Mouse (Mus musculus) yolk sac, embryonic 10.5 days (tissue): Measurements from ENCODE around the gene Atxn7l1.

Experiments
- DNase-seq: peaks from one replicate; pipeline ENCODE4 v3.0.0-alpha.2; 2017; ENCODE audit warnings: low spot score

Gene Atxn7l1

DNA sequence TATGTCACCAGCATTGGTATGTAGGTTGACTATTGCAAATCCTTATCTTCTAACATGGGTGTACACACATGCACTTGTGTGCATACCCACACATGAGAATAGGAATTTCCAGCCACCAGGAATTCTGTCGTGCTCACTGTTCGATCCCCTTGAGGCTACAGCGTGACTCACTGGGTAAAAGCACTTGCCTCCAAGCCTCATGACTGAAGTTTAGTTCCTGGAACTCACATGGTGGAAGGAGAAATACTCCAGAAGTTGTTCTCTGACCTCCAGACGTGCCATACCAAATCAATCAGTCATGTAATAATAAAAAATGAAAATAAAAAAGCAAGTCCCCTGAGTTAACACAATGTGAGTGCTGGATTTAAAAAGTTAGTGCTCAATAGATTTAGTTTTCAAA, 87.8 kb downstream of the Atxn7l1 start:
- no peak for DNase-seq

DNA sequence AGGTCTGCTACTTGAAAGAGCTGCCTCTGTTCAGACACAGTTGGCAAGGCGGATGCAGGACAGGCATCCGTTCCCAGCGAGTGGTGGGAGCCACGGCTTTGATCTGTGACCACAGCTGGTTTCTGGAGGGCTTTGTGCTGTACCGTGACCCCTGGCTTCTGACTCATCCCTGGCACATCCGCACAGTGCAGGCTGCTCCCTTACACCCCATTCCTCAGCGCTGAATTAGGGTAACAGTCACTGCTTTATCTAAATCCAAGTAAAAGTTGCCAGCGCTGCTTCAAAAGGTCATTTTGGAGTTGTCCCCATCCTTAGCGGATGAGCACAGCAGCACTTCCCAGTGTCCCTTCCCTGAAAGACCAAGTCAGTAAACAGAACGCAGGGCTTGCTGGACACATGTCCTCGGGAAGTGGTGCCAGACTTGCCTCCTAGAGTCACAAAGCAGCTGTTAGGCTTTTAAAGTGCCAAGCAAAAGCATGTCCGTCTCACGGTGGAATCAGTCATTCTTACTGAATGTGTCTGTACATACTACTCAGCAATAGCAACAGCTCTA, 88.4 kb downstream of the Atxn7l1 start:
- no peak for DNase-seq

DNA sequence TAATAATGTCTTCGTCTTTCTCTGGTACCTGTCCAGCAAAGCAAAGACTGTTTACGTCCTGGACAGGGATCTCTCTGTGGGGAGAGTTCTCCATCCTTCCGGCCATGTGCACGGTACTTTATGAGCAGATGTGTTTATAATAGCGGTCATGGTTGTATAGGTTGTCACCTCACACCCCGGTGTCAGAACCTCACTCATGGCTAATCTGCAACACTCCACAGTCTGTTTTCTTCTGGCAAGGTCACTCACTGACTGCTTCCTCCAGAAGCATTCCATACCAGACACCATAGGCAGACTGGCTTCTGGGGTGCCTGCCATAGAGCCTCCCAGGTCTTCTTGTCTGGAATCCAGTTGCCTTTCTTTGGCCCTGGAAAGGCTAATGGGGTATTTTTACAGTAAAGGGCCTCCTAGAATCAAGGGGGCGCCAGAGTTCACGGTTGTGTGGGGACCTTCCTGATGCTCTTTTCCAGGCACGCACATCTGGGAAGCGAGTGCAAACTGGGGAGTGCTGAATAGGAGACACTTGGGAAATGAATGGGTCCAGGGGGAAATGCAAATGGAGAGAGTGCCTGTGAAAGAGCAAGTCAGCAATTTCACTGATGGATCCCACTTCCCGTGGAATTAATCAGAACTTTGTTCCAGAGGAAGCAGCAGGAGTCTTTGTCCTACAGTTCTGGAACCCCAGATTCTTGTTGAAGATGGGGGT, 89.0 kb downstream of the Atxn7l1 start:
- DNase-seq = no peak

DNA sequence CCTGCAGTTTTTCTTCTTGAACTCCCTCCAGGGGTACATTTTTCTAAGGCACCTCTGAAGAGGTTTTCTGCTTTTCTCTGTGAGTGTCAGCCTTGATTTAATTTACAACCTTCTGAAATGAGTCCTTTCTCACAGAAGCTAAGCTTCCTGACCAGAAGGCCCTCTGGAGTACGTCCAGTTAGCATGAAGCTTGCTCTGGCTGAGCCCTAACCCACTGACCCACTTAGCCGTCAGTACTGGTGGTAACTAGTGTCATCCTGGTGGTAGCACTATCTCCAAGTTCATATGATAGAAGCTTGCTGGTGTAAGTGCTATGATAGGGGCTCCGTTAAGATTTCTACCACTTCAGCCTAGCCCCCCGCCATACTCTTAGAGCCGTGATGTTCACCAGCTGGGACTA, 89.6 kb downstream of the Atxn7l1 start:
- no peak for DNase-seq

DNA sequence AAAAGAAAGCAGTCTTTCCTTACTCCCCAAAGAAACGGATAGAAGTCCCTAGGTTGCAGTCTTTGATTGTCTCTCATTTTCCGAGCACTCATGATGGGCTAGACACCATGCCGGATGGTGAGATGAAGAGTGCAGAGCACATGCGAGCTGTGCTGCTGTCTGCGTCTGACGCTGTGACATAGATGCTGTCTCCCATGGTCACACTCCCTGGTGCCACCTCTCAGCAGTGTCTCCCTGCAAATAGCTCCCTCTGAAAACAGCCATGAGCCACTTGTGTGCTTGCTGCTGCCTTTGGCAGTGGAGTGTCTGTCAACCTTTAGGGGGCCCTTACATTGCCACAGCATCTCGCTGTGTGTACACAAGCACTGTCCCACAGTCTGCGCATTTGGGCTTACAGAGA, 95.2 kb downstream of the Atxn7l1 start:
- DNase-seq = no peak

DNA sequence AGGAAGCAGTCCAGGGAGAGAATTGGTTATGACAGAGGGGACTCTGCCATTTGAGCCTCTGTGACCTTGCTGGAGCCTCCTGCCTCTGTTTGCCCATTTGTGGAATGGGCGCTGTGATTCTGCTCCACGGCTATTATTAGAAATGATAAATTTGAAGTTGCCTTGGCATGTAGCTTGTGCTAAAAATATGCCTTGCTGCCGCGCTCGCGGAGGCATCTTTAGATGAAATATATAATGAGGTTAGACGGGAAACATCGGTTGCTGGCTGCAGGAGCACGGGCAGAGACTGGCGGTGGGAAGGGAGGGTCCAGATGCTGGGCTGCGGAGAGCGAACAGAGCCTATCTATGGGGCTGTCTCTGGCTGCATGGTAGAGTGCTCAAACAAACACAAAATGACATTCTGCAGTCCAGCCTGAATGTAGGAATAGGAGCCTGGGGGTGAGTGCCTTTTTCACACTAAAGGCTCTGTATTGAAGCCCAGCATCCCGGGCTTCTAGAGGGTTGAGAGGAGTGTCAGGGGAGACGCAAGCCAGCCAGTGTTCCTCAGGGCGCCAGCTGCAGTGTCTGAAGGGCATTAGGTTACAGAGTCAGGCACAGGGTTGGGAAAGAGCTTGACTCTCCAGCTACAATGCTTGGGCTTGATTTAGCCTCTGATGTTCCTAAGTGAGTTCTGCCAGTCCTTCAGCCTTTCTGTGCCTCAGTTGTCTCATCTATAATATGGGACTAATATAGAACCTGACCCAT, 96.8 kb downstream of the Atxn7l1 start:
- no peak for DNase-seq

DNA sequence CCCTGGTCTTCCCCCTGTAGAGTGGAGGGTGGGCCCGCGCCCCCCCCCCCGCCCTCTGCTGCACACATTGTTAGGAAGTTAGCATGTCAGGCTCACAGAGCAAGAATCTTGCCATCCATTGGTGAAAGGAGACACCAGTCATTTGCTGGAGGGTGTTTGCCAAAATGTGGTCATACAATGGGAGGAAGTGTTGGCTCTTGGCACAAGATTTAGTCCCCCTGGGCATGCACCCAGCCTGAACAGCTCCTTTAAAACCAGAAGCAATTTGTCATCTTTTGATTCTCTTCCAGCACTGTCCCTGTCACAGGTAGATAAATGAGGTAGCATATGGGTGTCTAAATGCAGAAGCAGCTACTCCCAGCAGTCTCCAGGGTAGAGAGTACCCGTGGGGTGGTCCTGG, 98.0 kb downstream of the Atxn7l1 start:
- no peak for DNase-seq

DNA sequence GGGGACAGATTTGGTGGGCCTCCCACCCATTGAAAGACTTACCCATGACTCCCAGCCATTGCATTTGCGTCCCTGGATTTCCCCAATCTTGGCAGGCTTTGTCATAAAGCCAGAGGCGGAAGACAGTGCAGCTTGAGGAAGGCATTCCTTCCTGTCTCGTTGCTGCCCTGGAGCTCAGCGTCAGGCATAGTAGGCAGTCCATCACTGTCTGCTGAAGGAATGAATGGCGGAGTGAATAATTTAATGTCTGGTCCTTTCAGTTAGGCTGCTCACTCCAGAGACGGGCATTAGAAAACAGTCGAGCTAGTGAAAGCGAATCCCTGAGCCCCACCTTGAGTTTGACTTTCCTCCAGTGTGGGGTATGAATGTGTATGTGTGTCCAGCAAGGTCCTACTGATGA, 99.4 kb downstream of the Atxn7l1 start:
- no peak for DNase-seq

DNA sequence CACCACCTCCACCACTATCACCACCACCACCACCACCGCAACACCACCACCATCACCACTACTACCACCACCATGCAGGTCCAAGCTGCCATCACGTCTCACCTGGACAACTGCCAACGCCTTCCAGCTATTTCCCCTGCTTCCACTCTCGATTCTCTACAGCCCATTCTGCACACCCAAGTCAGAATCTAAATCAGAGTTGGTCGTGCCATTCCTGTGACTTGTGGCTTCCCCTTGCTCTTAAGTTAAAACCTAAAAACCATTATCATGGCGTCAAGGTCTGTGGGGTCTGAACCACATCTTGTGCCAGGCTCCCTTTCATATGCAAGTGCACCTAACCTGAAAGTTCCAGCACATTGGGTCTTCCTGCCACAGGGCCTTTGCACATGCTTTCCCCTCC, 102.7 kb downstream of the Atxn7l1 start:
- DNase-seq = no peak

DNA sequence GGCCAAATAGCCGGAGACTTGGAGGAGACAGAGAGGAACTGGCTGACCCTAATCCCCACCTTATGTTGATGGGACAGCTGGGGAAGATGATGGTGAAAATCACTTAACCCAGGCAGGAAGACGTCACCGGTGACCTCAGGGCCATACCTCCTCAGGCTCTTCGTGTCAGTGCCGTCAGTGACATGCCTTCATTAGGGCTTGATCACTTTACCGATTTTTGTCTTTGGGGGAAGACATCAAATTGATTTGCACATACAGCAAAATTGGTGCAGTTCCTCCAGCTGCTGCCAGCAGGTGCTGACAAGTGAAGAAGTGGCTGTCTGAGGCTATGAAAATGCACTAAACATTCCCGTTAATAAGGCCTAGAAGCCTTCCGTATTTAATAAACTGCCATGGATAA, 103.9 kb downstream of the Atxn7l1 start:
- no peak for DNase-seq

DNA sequence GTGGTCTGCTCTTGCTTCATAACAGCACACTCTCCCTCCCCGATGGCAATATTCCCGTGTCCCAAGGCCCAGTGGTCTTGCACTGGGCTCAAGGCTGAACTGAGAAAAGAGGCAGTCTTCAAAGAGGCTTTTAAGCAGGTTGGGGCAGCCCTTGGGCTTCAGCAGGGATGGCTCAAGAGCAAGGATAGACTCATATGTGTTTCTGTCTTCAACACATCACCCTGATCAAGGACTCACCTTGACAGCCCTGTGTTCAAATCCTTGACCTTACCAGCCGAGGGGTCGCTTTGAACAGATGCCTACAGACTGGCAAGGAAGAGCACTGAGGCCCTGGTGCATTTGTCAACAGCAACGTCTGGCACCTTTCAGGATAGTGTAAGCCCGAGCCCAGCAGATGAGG, 105.1 kb downstream of the Atxn7l1 start:
- no peak for DNase-seq

DNA sequence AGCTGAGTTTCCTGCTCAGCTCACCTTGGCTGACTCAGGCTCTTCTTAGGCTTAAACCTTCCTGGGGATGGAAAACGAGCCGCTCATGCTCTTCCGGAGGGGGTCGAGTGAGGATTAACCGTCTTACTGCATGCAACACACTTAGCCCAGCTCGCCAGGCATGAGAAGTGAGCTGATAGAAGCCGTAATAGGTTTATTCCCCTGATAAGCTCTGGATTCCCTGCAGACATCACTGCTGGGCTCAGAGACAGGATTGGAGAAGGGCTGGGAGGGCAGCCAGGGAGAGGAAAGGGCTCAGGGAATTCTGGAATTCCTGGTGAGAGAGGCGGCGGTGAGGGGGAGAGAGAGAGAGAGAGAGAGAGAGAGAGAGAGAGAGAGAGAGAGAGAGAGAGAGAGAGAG, 105.7 kb downstream of the Atxn7l1 start:
- DNase-seq = no peak

DNA sequence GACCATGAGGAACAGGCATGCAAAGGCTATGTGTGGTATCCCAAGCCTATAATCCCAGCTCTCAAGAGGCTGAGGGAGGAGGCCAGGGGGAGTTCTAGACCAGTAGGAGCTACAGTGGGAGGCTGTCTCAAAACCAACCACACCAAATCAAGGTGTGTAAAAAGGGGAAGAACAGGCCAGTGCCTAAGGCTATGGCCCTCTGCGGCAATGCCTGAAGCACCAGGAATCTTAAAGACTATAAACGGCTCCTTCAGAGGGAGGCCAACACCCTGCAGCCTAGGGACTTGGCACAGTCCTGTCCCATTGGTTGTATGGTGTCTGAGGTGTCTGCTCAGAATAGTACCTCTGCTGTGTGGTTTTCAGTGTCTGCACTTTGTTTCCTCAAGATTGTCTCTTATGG, 107.8 kb downstream of the Atxn7l1 start:
- DNase-seq = no peak

DNA sequence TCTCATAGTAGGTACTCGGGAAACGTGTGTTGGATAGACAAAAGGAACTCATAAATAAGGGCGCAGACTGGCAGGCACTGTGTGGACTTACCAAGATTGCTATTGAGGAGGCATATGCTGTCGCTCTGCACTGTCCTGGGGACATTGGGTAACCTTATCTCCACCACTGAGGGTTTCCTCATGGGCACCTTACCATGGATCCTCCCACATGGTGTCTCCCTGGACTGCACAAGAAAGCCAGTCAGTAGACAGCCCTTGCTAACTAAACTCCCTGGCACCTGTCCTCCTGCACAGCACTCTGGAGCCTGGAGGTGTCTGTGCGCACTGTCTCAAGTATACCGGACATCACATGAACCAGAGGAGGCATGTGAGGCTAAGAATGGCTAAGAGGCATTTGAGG, 108.9 kb downstream of the Atxn7l1 start:
- no peak for DNase-seq

DNA sequence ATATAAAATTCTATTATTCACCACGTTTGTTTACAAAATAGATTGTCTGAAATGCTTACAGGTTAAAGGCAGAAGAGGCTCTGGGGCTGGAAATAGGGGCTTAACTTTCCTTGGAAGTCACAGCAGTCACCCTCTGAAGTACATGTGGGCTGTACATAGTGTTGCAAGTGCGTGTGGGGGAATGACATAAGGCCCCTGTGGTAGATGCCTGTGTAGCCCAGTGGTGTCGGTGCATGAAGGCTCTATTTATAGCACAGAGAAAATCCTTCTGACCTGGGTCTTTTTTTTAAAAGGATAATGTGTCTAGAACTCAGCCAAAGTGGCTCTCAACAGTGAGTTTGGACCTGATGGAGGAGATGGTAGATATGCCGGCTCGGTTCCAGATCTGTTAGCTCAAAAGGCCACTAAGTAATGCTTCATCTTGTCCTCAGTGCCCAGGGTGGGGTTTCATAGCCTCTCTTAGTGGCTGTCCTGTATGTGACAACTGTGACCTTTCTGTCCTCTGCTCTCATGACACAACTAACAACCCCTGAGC, 111.6 kb downstream of the Atxn7l1 start:
- DNase-seq = no peak

DNA sequence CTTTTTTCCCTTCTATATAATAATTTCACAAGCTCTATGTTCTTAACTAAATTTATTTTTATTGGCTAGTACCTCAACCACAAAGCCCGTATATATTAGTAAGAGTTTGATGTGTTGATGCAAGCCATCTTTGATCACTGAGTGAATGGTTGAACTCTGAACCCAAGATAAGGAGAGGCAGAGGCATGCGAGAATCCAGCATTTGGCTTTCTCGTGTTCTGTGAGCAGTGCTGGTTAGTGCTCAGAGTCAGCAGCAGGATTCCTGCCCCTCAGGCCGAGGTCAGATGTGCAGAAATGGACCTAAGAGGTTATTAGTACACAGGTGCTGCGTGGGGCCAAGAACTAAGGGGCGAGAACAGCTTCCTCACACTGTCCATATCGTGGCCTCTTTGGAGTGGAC, 113.1 kb downstream of the Atxn7l1 start:
- DNase-seq = no peak

DNA sequence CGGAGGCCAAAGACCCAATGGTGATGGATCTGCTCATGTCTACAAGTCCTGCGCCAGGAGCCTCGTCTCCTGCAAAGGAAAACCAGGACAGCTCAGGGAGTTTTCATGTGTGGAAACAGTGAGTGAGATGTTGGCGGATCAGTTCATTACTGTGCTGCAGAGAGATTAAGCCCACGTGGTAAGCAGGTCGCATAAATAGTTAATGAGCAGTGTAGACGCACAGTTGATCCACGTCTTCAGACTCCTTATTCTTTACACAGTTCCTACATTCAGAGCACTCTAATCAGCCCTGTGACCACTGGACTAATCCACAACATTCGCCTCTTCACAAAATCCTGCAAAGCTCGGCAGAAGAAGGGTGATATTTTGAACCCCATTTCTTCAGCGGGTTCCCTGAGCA, 118.4 kb downstream of the Atxn7l1 start:
- no peak for DNase-seq

DNA sequence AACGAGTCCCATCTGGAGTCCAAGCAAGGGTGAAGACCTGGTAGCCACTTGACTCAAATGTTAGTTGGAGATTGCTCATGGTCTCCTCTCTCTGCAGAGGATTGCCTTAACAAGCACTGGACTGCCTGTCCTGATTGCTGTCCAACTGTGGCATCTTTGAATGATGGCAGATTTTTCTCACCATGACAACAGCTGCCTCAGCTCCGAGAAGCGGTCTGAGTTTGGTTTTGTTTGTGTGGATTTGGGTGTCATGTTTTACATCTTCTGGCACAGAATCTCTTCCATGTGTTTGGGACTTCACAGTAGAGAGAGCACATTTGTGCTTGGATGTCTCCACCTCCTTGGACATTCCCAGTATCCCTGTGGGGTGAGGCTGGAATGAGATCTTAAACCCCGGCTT, 120.5 kb downstream of the Atxn7l1 start:
- DNase-seq = no peak

DNA sequence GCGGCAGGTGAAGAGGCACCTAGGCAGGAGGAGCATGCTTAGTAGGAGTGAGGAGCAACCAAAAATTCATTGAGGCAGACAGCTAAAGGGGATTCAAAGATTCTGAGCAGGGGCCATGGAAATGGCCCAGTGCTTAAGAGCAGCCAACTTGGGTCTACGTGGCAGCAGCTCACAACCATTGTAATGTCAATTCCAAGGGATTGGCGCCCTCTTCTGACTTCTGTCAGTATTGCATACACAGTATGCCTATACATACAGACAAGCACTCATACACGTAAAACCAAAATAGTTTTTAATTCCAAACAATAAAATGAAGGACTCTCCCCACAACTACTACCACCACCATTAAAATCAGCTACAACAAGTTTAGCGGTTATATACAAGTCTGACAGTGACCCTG, 122.2 kb downstream of the Atxn7l1 start:
- no peak for DNase-seq

DNA sequence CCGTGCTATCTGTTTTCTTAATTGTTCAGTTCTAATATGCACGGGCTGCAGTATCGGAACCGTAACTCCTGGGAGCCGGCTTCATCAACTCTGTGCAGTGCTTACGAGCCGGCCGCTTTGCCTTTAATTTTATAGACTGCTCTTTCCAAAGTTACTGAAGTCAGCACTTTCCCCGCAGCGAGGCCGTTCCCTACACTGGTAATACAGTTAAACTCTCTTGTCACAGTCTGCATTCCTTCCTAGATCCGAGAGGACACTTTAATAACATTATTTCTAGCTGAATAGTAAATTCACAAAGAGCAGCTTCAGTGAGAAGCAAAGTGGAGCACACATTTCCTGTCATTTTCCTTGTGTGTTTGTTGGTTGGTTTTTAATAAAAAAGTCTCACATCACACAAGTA, 124.4 kb downstream of the Atxn7l1 start:
- no peak for DNase-seq

DNA sequence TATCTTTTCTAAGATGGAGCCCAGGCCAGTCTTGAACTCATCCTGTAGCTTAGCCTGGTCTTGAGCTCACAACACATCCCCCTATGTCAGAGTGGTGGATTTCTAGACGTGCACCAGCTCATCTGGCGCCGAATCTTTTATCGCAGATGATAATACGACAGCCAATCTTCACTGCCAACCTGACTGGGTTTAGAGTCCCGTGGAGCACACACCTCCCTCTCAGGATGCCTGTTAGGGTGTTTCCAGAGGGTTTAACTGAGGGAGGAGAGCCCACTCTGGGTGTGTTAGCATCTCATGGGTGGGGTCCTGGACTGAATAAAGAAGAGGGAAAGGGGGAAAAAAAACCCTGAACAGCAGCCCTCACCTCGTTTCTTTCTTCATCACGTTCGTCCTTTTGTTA, 124.9 kb downstream of the Atxn7l1 start:
- DNase-seq = no peak

DNA sequence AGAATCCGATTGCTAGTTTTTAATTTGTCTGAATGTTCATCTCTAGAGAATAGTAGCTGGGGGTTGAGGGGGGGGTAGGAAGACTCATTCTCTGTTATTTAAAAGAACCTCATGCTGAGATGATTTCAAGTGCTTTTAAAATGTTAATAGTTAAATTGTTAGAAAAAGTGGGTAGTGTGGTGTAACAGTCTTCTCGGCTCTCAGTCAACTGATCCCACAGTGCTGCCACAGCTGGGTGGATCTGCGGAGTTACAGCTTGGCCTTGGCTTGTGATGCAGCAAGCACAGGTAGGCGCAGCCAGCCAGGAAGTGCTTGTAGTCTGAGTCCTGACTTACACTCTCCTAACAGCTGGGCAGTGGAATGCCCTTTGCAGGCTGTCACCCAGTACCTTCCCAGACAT, 125.7 kb downstream of the Atxn7l1 start:
- no peak for DNase-seq

DNA sequence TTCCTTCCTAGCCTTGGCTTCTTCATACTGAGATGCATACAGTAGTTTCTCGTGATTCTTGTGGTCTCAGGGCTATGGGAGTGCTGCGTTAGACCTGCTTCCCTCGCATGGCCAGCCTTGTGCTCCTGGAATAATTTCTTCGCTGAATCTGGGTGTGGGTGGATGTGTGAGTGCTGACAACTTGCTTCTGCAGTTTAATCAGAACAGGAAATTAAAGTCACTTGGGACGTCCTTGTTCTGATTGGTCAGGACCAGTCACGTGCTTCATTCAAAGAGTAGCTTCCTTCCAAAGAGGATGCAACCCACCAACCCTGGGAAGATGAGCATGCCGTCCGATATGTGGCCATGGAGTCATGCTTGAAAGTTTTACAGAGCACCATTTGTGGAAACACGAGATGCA, 126.2 kb downstream of the Atxn7l1 start:
- DNase-seq = no peak
